Mouse (Mus musculus): ENCODE data around the gene Fgfr2.
A peak's percentile ranks its signal among the peaks of the same experiment; 100 is the strongest.

Fgfr2 gene

GRCm38 (mm10) chr7:132888518-132889249 is 234.5 kb downstream of the Fgfr2 start:
- no peak for DNase-seq (ENCODE audit: low read depth, low spot score)

DNA sequence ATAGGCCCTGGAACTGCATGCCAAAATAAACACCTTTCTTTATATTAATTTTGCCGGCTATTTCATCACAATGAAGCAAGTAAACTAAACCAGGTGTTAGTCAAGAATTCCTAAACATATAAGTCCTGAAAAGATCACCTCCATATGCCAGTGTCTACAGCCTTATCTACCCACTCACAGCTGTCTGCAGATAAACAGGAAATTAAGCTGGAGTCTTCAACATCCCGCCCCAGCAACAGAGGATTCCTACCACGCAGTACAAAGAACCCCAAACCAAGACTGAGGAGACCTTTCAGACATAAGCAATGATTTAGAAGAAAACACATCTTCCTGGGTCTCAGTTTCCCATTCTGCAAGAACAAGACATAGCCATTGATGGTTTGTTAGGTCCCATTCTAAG is 235.1 kb downstream of the Fgfr2 start:
- DNase-seq (ENCODE audit: low read depth, low spot score), result no peak

- DNase-seq (ENCODE audit: low read depth, low spot score), result no peak
Measured at GRCm38 (mm10) chr7:132887019-132887804, 235.9 kb downstream of the Fgfr2 start.

DNA sequence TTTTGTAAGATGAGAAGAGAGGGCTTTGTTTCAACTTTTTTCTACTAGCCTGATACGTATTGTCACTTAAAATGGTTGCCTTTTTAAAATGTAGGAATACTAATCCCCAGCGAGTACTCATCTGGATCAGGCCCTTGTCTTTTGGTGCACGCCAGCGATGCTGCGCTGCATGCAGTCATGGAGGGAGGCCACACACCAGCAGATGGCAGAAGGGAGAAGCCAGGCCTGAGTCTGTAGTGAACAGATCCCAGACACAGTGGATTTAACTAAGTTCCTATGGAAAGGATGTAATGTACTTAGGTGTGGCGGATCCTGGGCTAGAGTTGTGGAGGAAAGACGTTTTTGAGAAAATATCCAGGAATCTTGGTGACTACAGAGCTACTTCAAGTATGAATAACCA is 239.1 kb downstream of the Fgfr2 start:
- DNase-seq (ENCODE audit: low read depth, low spot score), result peak; percentile 50

DNA sequence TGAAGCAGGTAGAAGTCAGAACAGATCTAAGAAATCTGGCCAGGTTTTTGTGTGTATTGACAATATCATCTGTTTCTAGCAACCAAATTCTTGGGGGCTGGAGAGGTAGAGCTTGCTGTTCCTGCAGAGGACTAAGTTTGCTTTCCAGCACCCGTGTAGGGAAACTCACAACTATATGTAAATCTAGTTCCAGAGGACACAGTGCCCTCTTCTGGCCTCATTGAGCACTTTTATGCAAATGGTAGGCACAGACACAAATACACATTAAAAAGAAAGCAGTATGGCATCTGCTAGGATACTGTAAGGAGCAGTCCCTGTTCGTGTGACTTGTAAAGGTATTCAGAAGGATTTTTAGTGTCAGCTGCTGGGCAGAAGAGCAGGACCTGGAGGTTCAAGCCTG is 240.8 kb downstream of the Fgfr2 start:
- DNase-seq (ENCODE audit: low read depth, low spot score), result peak; percentile 71

DNA sequence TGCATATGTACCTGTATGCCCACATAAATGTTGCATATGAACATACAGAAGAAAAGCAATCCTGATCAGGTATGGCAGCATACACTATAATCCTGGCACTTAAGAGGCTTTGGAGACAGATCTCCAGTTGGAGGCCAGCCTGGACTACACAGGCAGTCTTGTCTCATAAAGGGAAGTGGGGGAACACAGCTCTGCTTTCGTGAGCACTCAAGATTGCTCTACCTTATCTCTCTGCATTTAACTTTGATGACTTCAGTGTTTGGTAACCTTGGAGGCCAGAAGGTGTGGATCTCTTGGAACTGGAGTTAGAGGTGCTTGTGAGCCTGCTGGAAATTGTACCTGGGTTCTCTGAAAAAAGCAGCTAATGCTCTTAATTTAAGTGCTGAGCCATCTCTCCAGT is 242.9 kb downstream of the Fgfr2 start:
- DNase-seq (ENCODE audit: low read depth, low spot score), result no peak

- DNase-seq (ENCODE audit: low read depth, low spot score), result no peak
Measured at GRCm38 (mm10) chr7:132875391-132876086, 247.6 kb downstream of the Fgfr2 start.

DNA sequence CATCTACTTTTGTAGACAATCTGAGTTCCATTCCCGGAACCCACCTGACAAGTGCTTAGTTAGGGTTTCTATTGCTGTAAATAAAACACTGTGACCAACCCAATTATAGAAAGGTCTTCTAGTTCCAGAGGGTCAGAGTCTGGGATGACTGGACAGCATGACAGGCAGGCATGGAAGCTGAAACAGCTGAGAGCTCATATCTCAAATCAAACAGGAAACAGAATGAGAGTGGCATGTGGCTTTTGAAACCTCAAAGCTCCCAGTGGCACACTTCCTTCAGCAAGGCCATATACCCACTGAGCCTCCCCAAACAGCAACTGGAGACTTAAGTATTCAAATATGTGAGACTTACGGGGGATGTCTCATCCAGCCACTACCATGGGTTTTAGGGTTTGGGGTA is 250.1 kb downstream of the Fgfr2 start:
- no peak for DNase-seq (ENCODE audit: low read depth, low spot score)

DNA sequence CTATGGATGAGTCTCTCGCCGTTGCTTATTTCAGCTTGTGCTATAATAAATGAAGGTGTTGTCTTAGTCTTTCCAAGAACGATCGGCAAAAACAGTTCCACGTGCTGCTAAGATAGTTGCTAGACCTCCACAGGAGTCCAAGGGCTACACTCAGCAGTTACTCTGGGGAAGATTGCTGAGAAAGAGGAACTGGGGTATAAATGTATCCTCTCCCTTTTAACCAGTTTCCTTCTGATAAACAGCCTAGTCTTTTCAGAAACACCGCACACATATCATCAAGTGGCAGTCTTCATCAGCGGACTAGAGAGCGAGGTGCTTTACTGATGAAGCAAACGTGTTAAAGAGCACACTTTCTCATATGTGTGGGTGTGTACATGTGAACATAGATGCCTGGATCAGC is 256.8 kb downstream of the Fgfr2 start:
- DNase-seq (ENCODE audit: low read depth, low spot score), result no peak

DNA sequence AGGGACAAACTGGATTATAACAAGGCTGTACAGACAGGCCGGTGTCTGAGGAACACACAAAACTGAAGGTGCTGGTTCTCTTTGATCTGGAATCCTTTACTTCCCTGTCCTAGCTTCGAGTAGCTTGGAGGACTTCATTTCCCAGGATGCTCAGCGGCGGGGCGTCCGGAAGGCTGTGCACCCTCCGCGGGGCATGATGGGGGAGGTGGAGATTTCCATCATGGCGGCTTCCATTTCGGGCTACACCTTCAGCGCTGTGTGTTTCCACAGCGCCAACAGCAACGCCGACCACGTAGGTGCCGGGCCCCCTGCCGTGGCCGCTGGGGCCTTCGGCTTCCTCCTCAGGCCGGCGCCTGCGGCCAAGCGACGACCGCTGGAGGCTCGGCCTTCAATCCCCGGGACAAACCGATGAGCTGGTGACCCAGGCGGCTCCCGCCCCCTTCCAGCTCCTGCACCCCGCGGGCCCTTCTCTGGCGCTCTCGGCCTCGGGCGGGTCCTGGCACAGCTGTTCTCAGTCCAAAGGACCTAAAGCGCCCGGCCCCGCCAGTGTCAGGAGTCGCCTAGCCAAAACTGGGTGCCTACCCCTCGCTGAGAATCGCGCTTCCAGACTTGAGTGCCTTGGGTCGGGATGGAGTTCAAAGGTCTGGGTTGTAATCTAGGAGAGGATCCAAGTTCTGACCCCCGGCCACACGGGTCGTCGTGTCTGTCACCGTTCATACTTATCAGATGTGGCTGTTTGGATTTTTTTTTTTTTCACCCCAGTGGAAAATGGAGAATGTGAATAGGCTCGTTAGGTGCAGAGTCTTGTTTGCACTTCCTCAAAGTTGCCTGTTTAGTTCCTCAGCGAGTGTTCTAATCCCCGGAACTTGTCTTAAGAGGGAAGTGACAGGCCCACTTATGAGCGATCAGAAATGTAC is 263.9 kb downstream of the Fgfr2 start, which contains the start of gene Abraxas2:
Gene Abraxas2, plus strand, starts transcription at position 184 of the 917 bp plus-strand sequence.
- DNase-seq (ENCODE audit: low read depth, low spot score), result peak; percentile 95

DNA sequence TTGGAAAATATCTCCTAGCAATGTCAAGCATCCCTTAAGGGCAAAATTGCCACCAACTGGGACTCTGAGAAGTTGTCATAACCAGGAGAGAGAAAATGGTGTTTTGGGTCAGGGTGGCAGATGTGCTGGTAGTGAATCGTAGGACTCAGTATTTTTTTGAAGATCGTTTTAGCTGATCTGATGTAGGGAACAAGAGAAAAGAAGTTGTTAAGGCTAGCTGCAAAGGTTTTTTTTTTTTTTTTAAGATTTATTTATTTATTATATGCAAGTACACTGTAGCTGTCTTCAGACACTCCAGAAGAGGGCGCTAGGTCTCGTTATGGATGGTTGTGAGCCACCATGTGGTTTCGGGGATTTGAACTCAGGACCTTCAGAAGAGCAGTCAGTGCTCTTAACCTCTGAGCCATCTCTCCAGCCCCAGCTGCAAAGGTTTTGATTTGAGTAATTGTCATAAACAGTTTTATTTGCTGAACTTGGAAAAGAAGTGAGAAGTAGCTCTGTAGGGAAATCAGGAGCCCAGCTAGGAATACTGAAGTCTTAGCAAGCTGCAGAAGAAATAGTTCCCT is 265.0 kb downstream of the Fgfr2 start:
- peak; percentile 40 for DNase-seq (ENCODE audit: low read depth, low spot score)

GRCm38 (mm10) chr7:132856083-132856482 is 267.1 kb downstream of the Fgfr2 start:
- no peak for DNase-seq (ENCODE audit: low read depth, low spot score)

DNA sequence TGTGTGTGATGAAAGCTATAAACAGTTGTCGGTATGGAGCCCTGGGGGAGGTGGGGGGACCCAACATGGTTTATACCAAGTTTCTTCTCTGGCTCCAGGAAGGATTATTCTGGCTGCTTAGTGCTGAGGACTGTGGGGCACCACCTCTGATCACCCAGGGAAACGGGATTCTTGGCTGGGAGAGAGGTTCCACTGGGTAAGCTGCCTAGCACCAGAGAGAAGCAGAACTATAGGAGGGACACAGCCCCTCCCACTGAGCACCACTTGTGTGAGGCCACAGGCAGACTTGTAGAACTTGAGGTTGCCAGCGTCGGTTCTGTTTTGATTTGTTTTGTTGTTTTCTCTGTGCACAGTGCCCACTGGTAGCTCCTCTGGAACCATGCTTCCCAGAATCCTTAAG is 269.2 kb downstream of the Fgfr2 start:
- peak; percentile 16 for DNase-seq (ENCODE audit: low read depth, low spot score)

- no peak for DNase-seq (ENCODE audit: low read depth, low spot score)
Measured at GRCm38 (mm10) chr7:132853361-132853760, 269.8 kb downstream of the Fgfr2 start.

GRCm38 (mm10) chr7:132852173-132852844 is 270.8 kb downstream of the Fgfr2 start, which contains the start of gene Eef1akmt2:
Gene Eef1akmt2 (minus strand): TSS chr7:132852673.
- peak; percentile 92 for DNase-seq (ENCODE audit: low read depth, low spot score)

- no peak for DNase-seq (ENCODE audit: low read depth, low spot score)
Measured at GRCm38 (mm10) chr7:132843152-132843551, 280.0 kb downstream of the Fgfr2 start.

GRCm38 (mm10) chr7:132842455-132842854 is 280.7 kb downstream of the Fgfr2 start:
- DNase-seq (ENCODE audit: low read depth, low spot score), result no peak

- DNase-seq (ENCODE audit: low read depth, low spot score), result no peak
Measured at GRCm38 (mm10) chr7:132841287-132841686, 281.9 kb downstream of the Fgfr2 start.

DNA sequence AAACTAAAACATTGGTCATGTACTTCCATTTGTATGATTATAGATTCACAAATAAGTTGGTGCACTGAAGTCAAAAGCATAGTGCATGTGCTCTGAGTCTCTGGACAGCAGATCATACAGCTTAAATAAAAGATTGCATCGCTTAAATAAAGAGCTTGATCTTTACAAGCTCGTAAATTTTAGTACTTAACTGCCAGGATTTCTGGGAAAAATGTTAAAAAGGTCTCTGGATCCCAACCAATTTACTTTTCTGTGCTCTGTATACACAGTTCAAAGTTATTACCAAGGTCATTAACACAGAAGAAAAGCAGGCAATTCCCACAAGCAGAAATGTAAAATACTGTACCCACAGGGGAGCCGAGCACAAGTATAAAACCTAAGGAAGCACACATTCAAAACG is 292.2 kb downstream of the Fgfr2 start:
- DNase-seq (ENCODE audit: low read depth, low spot score), result no peak

GRCm38 (mm10) chr7:132824346-132825022 is 298.7 kb downstream of the Fgfr2 start:
- DNase-seq (ENCODE audit: low read depth, low spot score), result no peak

Data from ZHBTc4 (cell line).